Mouse (Mus musculus) cerebral cortex, adult 2 months (tissue): ENCODE data around the gene Uhrf1.

Experiments
- WGBS: fragments of 180-500 bp; shearing (Covaris S2); methylation state at CpG from one replicate; pipeline ENCODE4 v1.1.7; 2018; 5-methylcytosine and 5-hydroxymethylcytosine counted together

Gene Uhrf1

DNA sequence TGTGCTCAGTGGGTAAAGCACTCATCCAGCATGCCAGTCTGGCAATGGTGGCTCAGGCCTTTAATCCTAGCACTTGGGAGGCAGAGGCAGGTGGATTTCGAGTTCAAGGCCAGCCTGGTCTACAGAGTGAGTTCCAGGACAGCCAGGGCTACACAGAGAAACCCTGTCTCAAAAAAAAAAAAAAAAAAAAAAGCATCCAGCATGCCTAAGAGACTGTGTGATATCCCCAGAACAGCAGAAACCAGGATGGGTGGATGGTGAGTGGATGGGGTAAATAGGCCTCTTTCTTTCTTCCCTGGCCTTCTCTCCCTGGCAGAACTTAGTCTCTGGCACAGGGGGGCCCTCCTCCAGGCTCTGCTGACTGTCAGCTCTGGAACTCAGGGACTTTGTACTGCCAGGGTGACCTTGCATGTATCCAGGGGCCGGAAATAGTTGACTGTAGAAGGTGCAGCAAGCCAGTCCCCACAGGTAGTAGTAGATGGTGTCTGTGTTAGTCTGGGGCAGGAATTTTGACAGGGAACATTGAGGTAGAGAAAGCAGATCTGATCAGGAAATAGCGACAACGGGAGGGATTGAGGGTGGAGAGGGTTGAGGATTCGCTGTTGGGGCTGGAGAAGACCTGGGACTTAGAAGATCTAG, 27.2 kb upstream of the Uhrf1 start:
- WGBS, result 16% methylated on average over 5 of the region's 5 CpGs

DNA sequence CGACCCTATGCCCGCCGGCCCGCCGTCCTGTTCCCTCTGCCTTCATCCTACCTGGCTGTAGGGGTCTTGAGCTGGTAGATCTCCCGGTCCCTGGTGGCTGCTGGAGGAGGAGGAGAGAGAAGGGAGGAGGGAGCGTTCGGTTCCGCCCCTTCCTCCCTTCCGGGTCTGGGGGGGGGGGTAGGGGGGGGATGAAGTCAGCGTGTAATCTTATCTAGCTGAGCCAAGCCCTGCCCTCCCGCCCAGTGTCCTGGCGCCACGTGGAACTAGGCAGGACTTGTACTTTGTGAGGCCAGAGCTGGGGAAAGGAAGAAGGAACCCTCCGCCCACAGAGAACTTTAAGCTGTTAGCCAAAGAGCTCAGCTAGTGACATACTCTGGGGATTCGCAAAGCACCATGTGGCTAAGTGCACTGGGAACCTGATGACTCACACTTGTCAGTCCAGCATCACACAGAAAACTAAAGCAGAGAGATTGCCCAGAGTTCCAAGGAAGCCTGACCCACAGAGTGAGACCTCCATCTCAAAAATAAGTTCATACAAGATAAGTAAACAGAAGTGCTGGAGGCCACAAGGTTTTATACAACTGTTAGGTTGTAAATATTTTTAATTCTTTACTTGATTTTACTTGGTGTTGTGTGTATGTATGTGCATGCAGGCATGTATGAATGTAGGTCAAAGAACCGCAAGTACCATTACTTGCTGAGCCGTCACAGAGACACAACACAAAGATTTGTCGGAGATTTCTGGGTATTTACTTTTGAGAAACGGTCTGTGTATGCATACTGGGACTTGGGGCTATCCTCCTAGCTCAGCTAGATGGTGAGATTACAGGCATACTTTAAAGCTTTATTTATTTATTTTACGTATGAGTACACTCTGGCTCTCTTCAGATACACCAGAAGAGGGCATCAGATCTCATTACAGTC, 26.2 kb upstream of the Uhrf1 start, which contains the start of gene Ticam1:
Ticam1 (minus strand) TSS at position 144 of the 924 bp plus-strand sequence.
- 2% methylated on average over 17 of the region's 21 CpGs for WGBS

DNA sequence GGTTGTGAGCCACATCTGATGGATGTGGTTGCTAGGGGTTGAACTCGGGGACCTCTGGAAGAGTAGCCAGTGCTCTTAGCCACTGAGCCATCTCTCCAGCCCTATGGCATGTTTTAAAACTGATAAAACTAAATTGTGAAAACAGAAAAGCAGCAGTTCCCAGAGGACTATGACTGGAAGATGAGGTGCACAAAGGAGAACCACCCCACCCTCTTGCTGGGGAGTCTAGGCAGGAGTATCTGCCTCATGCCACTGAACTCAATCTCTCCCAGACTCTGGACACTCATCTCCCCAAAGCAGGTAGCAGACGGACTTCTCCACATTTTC, 25.6 kb upstream of the Uhrf1 start:
- WGBS, result 48% methylated on average over 2 of the region's 2 CpGs

DNA sequence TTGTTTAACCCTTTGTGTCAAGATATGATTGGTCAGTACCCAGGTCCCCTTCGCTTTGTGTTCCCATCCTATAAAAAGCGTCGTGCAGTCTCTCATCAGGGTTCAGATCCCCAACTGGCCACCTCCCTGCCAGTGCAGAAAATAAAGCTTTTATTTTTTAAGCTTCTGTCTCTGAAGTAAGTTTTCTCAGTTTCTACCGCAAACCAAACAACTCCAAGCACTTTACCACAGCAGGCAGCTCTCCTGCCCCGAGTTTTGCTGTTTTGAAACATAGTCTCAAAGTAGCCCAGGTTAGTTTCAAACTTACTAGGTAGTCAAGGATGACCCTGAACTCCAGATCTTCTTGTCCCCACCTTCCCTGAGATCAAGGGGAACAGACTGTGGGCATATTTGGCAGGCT, 24.8 kb upstream of the Uhrf1 start:
- WGBS, result 92% methylated on average over 5 of the region's 5 CpGs

DNA sequence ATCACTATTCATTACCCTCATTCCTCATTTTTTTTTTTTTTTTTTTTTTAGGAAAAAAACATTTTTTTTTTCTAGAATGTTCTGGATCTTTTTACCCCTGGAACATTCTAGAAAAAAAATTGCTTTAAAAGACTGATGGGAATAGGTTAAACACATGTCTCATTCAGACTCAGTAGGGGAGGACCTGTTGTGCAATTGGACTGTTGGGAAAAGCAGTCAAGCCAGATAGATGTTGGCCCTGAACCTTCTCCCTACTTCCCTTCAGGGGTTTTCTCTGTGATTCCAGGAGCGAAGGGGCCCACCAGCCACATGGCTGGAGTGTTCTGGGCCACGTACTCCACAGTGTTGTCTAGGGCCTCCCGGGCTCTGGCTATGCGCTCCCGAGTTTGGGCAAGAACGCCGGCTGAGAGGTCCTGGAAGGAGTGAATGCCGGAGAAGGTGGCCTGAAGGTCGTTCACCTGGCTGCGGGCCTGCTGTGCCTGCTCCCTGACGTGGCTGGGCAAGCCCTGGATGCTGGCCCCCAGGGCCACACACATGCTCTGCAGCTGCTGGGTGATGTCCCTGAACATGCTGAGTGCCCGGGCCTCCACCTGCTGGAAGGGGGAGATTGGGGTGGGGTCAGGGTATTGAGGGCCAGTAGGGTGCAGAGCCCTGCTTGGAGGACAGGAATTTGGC, 23.5 kb upstream of the Uhrf1 start:
- WGBS, result 91% methylated on average over 12 of the region's 12 CpGs

DNA sequence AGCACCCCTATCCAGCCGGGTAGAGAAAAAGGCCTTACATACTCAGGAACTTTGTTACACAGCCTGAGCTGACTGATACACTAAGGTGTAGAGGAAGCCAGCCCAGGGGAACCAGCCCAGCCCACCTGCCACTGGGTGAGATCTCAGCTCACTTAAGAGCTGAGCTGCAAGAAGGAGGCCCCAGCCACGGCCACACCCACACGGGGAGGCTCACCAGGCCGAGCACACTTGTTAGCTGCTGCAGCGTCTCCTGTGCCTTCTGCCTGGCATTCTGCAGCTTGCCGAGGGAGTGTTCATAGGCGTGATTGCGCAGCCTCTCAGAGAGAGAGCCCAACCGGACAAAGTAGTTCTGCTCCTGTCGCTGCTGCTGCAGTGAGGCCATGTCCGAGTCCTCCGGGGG, 21.9 kb upstream of the Uhrf1 start:
- WGBS, result 87% methylated on average over 12 of the region's 12 CpGs

DNA sequence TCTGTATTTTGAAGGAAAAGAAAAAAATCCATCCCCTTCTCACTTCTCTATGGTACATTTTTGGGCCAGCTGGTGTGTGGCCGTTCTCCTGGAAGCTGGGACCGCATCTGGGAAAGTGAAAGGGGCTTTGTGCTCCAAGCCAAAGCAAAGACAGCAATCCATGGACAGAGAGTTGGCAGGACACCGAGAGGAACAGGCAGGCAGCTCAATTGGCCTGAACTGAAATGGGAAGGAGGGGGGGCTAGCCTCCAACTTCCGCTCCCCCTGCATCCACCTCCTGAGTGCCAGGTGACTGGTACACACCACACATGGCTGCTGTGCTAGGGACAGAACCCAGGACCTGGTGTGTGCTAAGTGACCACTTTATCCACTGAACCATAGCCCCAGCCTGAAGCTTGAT, 20.3 kb upstream of the Uhrf1 start:
- WGBS, result 41% methylated on average over 4 of the region's 4 CpGs

DNA sequence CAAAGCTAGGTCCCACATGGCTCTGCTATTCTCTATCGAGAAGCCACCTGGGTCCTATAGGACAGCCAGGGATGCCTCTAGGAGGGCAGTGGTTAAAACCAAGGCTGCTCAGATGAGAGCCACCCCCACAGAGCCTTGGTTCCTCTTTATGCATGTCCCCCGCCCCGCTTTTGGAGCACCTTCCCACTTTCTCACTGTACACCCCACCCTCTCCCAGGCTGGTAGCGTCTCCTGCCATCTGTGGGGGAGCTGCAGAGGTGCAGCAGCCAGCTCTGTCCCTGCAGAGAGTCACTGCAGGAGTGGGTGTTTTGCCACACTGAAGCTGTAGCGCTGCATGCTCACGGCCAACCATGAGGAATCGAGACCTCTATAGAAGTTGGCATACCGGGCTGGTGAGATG, 19.8 kb upstream of the Uhrf1 start:
- WGBS, result 49% methylated on average over 8 of the region's 8 CpGs

DNA sequence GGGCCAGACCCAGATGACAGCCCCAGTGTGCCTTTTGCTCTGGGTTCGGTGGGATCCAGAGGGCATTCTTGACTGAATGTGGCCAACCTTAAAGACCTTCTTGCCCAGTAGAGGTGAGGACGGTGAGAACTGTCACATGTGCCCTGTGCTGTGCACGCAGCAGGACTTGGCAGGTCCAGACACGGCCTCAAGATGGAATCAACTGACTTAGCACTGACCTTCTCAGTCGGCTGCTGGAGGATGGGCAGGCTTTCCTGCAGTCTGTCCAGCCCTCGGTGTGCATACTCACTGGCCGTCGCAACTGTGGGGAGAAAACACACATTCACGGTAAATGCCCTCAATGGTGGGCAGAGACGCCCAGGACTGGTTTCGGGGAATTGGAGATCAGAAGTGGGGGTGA, 17.1 kb upstream of the Uhrf1 start:
- 95% methylated on average over 11 of the region's 11 CpGs for WGBS

DNA sequence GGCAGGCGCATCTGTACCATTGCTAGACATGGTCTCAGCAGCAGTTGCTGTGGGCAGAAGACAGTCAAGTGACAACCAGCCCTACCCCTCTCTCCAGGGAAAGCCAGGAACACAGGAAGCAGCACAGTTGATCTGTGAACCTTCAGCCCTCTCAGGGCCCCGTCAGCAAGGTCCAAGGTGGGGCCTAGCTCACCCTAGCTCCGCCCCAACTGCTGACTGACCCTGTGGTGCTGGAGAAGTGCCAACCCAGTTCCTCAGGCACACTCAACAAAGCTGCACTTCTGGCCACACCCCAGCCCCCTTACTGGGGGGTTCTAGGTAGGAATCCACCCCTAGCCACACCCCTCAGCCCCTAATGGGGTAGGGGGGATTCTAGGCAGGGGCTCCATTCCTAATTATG, 15.3 kb upstream of the Uhrf1 start:
- 78% methylated on average over 3 of the region's 3 CpGs for WGBS

DNA sequence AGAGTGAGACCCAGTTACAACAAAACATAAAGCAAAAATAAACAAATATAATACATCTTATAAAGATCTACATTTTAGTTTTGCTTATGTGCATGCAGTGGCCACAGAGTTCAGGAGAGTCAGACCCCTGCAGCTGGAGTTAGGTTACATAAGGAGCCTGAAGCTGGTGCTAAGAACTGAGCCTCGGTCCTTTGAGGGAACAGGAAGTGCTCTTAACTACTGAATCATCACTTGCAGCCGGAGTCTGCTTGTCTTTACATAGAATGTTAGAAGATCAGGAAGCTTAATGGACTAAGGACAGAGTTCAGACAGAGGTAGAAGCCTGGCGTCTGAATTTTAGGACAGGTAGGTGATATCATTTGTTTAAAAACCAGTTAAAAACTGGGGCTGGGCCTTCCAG, 14.3 kb upstream of the Uhrf1 start:
- 79% methylated on average over 3 of the region's 3 CpGs for WGBS

DNA sequence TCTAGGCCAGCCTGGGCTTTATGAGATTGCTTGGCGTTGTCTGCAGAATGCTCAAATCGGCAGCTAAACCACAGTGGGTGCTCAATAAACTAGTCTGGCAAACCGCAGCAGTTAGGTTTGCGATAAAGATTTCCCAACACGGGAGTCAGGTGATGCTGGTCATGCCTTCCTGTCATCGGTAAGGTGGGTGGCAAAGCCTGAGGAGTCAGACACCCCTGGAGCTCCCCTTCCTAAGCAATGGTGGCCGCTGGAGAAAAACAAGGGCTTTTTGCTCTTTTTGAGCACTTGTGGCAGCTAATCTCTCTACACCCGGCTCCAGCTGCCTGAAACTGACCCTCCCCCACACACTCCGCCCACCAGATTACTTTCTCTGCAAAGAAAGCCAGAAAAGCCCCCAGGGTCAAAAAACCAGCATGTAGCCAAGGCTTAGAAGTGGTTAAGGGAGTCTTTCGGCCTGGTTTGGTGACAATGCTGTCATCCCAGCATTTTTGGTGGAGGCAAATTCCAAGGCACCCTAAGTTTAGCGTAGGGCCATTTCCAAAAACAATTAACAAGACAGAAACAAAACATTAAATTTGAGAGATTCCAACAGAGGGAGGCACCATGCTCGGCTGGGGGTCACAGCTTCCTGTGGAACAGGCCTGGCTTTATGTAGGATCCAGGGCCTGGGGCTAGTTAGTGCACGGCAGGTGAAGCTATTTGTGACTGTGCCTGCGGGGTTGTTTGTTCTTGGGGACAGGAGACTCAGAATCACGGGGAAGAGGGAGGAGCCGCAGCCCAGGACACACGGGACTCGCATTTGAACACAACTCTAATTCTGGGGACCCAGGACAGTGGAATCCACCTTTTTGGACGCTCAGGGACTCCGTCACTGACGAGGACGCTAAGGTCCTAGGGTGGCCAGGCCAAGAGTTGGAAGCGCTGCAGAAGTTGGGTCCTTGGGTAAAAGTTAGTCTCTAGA, 13.5 kb upstream of the Uhrf1 start:
- 49% methylated on average over 23 of the region's 23 CpGs for WGBS

DNA sequence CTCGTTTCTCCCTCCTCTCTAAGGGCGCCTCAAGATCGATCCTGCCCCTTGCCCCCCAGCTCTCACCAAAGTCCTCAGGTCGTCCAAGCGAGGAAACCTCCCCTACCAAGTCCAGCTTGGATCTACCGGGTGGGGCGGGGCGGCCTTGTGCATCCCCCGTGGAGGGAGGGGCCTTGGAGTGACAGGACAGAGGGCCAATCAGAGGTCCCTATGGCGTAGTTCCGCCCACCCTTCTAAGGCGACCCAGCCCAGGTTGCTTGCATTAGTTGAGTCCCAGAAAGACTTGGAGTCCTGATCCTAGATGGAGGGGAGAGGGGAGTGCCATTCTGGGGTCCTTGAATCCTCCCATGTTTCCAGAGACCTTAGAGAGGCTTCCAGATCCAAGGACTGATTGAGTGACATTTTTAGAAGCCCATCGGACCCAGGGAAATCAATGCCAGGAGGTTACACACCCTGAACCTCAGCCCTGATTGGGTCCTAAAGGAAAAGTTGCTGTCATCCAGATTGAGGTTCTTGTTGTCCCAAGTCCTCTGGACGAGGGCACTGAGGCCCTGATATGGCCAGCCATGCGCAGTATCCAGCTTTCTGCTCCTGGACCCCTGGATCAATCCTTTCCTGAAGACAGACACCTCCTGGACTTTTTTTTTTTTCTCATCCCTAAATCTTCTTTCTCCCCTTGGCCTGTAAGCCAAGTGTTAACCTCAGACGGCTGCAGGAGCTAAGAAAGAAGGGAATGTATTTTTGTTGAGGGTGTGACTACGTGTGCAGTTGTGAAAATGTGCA, 12.5 kb upstream of the Uhrf1 start:
- WGBS, result 23% methylated on average over 17 of the region's 17 CpGs

DNA sequence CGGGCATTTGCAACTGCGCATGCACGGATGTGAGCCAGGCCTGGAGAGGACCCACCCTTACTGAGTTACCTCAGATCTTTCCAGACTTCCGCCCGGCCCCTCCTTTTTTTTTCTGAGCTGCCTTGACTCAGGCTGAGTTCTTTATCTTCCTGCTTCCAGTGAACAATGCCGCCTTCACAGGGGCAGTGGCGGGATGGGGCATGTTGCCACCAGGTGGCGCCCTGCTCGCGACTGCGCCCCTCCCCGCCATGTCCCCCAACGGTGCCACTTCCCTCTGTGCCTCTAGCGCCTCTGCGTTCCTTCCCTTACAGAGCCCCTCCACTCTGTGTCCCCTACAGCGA, 12.0 kb upstream of the Uhrf1 start:
- WGBS, result 3% methylated on average over 16 of the region's 16 CpGs

DNA sequence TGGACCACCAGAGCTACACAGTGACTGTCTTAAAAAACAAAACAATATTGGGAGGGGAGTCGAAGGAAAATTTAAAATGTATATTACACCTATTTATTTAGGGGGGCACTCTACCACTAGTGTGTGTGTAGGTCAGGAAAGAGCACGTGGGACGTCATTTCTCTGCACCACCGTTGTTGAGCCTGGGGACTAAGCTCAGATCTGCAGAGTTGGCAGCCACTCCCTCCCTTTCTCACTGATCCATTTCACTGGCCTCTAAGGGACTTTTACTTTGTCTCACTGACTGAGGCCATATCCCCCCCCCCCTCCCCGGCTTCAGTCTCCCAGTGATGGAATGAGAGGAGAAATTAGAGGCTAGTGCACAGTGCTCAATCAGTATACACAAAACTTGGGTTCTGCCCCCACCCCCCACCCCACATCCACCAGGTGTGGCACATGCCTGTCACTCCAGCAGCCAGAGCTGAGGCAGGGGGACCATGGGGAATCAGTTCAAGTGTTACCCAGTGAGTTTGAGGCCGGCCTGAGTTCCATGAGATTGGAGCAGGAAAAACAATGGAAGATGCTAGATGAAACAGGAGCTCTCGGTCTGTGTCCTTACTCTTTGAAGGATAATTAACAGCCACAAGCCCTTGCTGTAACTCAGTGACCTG, 11.2 kb upstream of the Uhrf1 start:
- 88% methylated on average over 7 of the region's 7 CpGs for WGBS

DNA sequence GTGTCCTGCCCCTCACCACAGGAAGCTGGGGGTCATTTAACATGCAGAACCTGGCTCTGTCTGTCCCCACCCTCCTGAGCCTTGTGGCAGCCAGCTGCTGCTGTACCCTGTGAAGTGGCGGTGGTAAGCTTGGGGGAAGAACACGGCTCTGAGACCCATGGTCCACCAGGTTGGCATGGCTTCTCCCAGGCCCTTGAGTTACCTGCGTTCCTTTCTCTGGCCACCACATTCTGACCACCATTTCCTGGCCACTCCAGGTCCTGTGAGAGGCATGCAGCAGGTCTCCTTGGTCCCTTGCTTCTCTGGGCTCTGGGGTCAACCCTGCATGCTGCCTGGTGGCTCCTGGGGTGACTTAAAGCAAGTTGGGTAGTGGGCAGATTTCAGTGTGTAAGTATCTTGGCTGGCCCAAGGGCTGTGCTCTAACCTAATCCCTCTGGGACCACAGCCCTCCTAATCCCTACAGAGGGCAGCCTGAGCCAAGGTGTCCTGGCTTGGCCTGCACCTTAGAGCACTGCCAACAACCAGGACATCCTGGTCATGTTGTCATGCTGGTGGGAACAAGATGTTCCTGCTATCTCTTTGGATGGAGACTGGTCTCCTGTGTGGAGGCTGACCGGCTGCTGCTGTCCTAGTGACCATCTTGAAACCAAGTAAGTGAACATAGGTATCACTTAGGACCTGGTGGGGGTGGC, 10.4 kb upstream of the Uhrf1 start, which contains the start of gene Plin3:
Plin3 (minus strand) TSS at position 343 of the 692 bp plus-strand sequence.
- WGBS, result 92% methylated on average over 4 of the region's 4 CpGs

DNA sequence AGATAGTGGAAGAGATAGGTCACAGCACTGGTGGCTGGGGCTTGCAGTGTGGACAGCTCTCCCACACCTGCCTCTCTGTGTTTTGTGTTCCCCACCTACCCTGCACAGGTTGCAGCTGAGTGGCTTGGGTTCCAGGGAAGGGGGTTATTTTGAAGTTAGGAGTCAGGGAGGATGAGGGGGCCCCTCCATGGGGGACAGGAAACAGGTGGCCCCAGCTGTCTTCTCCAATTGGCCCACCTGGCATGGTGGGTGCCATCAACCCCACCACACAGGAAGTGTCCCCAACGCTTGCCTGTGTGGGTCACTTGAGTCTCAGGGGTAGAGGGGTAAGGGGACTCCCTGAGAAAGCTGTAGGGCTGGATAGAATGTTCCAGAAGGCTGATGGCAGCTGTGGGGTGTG, 9.8 kb upstream of the Uhrf1 start:
- 86% methylated on average over 1 of the region's 1 CpGs for WGBS

DNA sequence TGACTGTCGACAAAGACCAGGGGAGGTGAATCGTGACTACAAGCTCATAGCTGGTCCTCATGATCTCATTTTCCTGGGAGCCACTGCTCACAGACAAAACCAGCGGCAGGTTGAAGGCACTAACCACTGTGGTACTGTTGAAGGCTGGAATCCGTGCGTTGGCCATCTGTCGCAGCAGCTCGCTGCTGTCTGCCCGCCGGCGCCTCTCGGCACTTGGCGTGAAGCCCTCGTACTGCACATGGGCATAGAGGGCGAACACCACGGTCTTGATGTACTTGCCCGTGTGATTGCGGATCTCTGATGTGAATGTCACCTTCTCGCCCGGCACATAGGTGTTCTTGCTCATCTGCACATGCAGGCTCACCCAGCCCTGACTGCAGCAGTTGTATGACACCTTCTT, 8.9 kb upstream of the Uhrf1 start:
- 78% methylated on average over 19 of the region's 19 CpGs for WGBS

DNA sequence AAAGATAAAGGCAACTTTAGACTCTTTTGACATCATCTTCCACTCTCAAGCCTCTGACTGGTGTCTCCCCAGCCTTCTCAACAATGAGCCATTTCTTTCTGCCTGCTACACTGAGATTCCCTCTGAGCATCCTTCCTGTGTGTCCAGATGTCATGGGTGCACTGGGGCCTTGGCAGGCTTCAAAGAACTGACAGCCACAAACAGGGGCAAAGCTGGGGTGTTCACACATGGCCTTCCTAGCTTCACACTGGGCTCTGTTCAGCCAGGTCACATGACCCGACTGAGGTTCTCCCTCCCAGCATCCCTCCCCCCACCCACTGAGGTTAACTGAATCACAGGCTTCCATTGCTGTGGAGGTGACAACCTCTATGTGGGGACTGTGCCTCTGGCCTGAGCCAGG, 6.9 kb upstream of the Uhrf1 start:
- WGBS, result 67% methylated on average over 1 of the region's 1 CpGs

DNA sequence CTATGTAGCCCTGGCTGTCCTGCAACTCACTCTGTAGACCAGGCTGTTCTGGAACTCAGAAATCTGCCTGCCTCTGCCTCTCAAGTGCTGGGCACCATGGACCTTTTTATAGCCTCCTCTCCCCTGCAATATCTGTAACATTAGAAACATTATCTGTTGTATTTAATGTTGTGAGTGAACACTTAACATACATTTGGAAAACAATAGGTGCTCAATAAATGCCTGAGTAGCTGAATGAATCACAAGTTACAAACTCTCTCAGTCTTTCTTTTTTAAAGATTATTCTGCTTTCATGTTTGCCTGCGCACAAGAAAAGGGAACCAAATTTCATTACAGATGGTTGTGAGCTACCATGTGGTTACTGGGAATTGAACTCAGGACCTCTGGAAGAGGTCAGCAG, 4.9 kb upstream of the Uhrf1 start:
- 90% methylated on average over 1 of the region's 1 CpGs for WGBS
